Mouse (Mus musculus): Measurements from ENCODE around the gene Rnf123.

- TF ChIP-seq CTCF (IDR thresholded peaks at IDR 0.05; ENCODE audit: borderline replicate concordance, insufficient read depth, low read depth, low read length) (no peak), POLR2A (IDR thresholded peaks at IDR 0.05; ENCODE audit: borderline replicate concordance, insufficient read depth, low read length) (no peak)
These were observed 34.6 kb downstream of the Rnf123 start for GRCm38 (mm10) chr9:108048566-108048955.

Data from cerebellum, adult 2 months (tissue).